Mouse (Mus musculus) embryonic fibroblast, embryonic 13.5 days (primary cell): Measurements from ENCODE around the gene Ntsr2.

Experiments used
- CTCF ChIP-seq: IDR thresholded peaks from 2 replicates; pipeline ENCODE4 v1.5.1; 2011; ENCODE audit warnings: mild to moderate bottlenecking, control low read depth, low read length, moderate library complexity, borderline replicate concordance; ENCODE audit not compliant: insufficient read depth
- POLR2A ChIP-seq: IDR thresholded peaks from 2 replicates; pipeline ENCODE4 v1.6.1; 2011; ENCODE audit warnings: low read depth, mild to moderate bottlenecking, control low read depth, low read length, moderate library complexity

GRCm38 (mm10) chr12:16656906-16657875 lies 4.0 kb downstream of the Ntsr2 start:
- TF ChIP-seq CTCF (no peak), POLR2A (no peak)
